Mouse (Mus musculus): Measurements from ENCODE around the gene Chtop. TPM values are rescaled to one million over a fixed set of nuclear protein-coding genes. Genes with fewer than 3 reads are reported as not detected.

The Chtop gene
- polyA plus RNA-seq, 1 experiment, result 111 TPM

GRCm38 (mm10) chr3:90451396-90452095 is 57.8 kb downstream of the Chtop start:
- TF ChIP-seq POLR2A (IDR thresholded peaks at IDR 0.05; ENCODE audit: low read depth, low read length) (no peak), CTCF (IDR thresholded peaks at IDR 0.05; ENCODE audit: borderline replicate concordance, insufficient read depth, low read length) (no peak)
- Histone ChIP-seq H3K4me3 (ENCODE audit: insufficient read depth, low read length) (no peak overlapping the region), H3K27ac (ENCODE audit: insufficient read depth, low read length) (no peak overlapping the region), H3K4me1 (ENCODE audit: control insufficient read depth, insufficient read depth, low read length) (no peaks in the 10 kb centered on the region)

- TF ChIP-seq POLR2A (IDR thresholded peaks at IDR 0.05; ENCODE audit: low read depth, low read length), result no peak
- TF ChIP-seq CTCF (IDR thresholded peaks at IDR 0.05; ENCODE audit: borderline replicate concordance, insufficient read depth, low read length), result no peak
- H3K27ac ChIP-seq (ENCODE audit: insufficient read depth, low read length), result no peak overlapping the region
- no peaks in the 10 kb centered on the region for H3K4me1 ChIP-seq (ENCODE audit: control insufficient read depth, insufficient read depth, low read length)
- no peak overlapping the region for H3K4me3 ChIP-seq (ENCODE audit: insufficient read depth, low read length)
Measured at GRCm38 (mm10) chr3:90450874-90451273, 58.4 kb downstream of the Chtop start.

Other genes with a start within 250 kb of the Chtop start
- gene Dennd4b, start 244.3 kb downstream of the Chtop start, polyA plus RNA-seq (2011; ENCODE audit: insufficient read length, low read depth, missing spikeins), result 6.8 and 10.3 TPM in 2 replicates
- gene Gatad2b, start 216.3 kb downstream of the Chtop start, polyA plus RNA-seq (2011; ENCODE audit: insufficient read length, low read depth, missing spikeins), result 63.1 and 70.0 TPM in 2 replicates
- gene Slc27a3, start 119.6 kb downstream of the Chtop start, polyA plus RNA-seq (2011; ENCODE audit: insufficient read length, low read depth, missing spikeins), result 9.0 and 20.0 TPM in 2 replicates
- 39.5 and 40.0 TPM in 2 replicates for gene Ints3, start 75.9 kb downstream of the Chtop start, polyA plus RNA-seq (2011; ENCODE audit: insufficient read length, low read depth, missing spikeins)
- gene Npr1, start 43.6 kb downstream of the Chtop start, polyA plus RNA-seq (2011; ENCODE audit: insufficient read length, low read depth, missing spikeins), result 0.18 TPM in 1 of 2 replicates, not detected in the other
- gene Ilf2, start 33.4 kb downstream of the Chtop start, polyA plus RNA-seq (2011; ENCODE audit: insufficient read length, low read depth, missing spikeins), result 82.1 and 97.0 TPM in 2 replicates
- gene Snapin, start 18.5 kb downstream of the Chtop start, polyA plus RNA-seq (2011; ENCODE audit: insufficient read length, low read depth, missing spikeins), result 87.6 and 102 TPM in 2 replicates
- 27.6 and 37.9 TPM in 2 replicates for gene S100a1, start 4.9 kb upstream of the Chtop start, polyA plus RNA-seq (2011; ENCODE audit: insufficient read length, low read depth, missing spikeins)
- 38.7 and 60.4 TPM in 2 replicates for gene S100a13, start 4.9 kb upstream of the Chtop start, polyA plus RNA-seq (2011; ENCODE audit: insufficient read length, low read depth, missing spikeins)
- not detected in 2 replicates for gene S100a14, start 17.4 kb upstream of the Chtop start, polyA plus RNA-seq (2011; ENCODE audit: insufficient read length, low read depth, missing spikeins)
- 40.2 and 49.1 TPM in 2 replicates for gene S100a16, start 27.8 kb upstream of the Chtop start, polyA plus RNA-seq (2011; ENCODE audit: insufficient read length, low read depth, missing spikeins)
- gene S100a3, start 51.1 kb upstream of the Chtop start, polyA plus RNA-seq (2011; ENCODE audit: insufficient read length, low read depth, missing spikeins), result 1.7 TPM in 1 of 2 replicates, not detected in the other
- not detected in 2 replicates for gene S100a2, start 80.7 kb upstream of the Chtop start, polyA plus RNA-seq (2011; ENCODE audit: insufficient read length, low read depth, missing spikeins)
- gene Gm42674, start 92.4 kb upstream of the Chtop start, polyA plus RNA-seq (2011; ENCODE audit: insufficient read length, low read depth, missing spikeins), result 3.5 TPM in 1 of 2 replicates, not detected in the other
- gene S100a4, start 94.3 kb upstream of the Chtop start, polyA plus RNA-seq (2011; ENCODE audit: insufficient read length, low read depth, missing spikeins), result 454 and 1,115 TPM in 2 replicates
- gene S100a5, start 99.0 kb upstream of the Chtop start, polyA plus RNA-seq (2011; ENCODE audit: insufficient read length, low read depth, missing spikeins), result not detected in 2 replicates
- 3,458 and 7,173 TPM in 2 replicates for gene S100a6, start 103.4 kb upstream of the Chtop start, polyA plus RNA-seq (2011; ENCODE audit: insufficient read length, low read depth, missing spikeins)
- 1.9 and 2.2 TPM in 2 replicates for gene S100a7a, start 144.5 kb upstream of the Chtop start, polyA plus RNA-seq (2011; ENCODE audit: insufficient read length, low read depth, missing spikeins)
- not detected in 2 replicates for gene S100a8, start 159.5 kb upstream of the Chtop start, polyA plus RNA-seq (2011; ENCODE audit: insufficient read length, low read depth, missing spikeins)
- not detected in 2 replicates for gene S100a9, start 186.2 kb upstream of the Chtop start, polyA plus RNA-seq (2011; ENCODE audit: insufficient read length, low read depth, missing spikeins)
- gene Pglyrp4, start 217.4 kb upstream of the Chtop start, polyA plus RNA-seq (2011; ENCODE audit: insufficient read length, low read depth, missing spikeins), result not detected in 2 replicates

Data from embryonic fibroblast, embryonic 13.5 days (primary cell).